Mouse (Mus musculus) neural tube, embryonic 15.5 days (tissue): ENCODE results near the gene Sec24d. TPM values are rescaled to one million over a fixed set of nuclear protein-coding genes. Genes with fewer than 3 reads are reported as not detected.
"Not testable (repeated sequence)": the region's sequence is repeated elsewhere in the genome, so short reads cannot be mapped to it uniquely, and the experiment has no call there.

Experiments
- ATAC-seq: fragments of 200-750 bp; cut with Nextera tagmentation; 2 replicates; pipeline ENCODE4 v1.8.0; 2017; ENCODE audit warnings: mild to moderate bottlenecking, moderate TSS enrichment, moderate library complexity; ENCODE audit not compliant: low FRiP score
- H3K27ac ChIP-seq: fragments of 300-500 bp; sonication (generic); replicated peaks from 2 replicates; pipeline ENCODE4 v1.5.1; 2015; ENCODE audit warnings: mild to moderate bottlenecking, inconsistent platforms
- H3K27me3 ChIP-seq: fragments of 300-500 bp; sonication (generic); replicated peaks from 2 replicates; pipeline ENCODE4 v1.6.1; 2015; ENCODE audit warnings: inconsistent platforms
- H3K36me3 ChIP-seq: fragments of 300-500 bp; sonication (generic); 2 replicates; pipeline ENCODE4 v1.6.1; 2015; ENCODE audit warnings: inconsistent platforms
- H3K4me1 ChIP-seq: fragments of 300-500 bp; sonication (generic); 2 replicates; pipeline ENCODE4 v1.6.1; 2015; ENCODE audit warnings: inconsistent platforms
- H3K4me2 ChIP-seq: fragments of 300-500 bp; sonication (generic); 2 replicates; pipeline ENCODE4 v1.6.1; 2015; ENCODE audit warnings: inconsistent platforms, mild to moderate bottlenecking, moderate library complexity
- H3K4me3 ChIP-seq: fragments of 300-500 bp; sonication (generic); replicated peaks from 2 replicates; pipeline ENCODE4 v1.5.1; 2015; ENCODE audit warnings: mild to moderate bottlenecking, inconsistent platforms
- H3K9ac ChIP-seq: fragments of 300-500 bp; sonication (generic); replicated peaks from 2 replicates; pipeline ENCODE4 v1.6.1; 2015; ENCODE audit warnings: mild to moderate bottlenecking, inconsistent platforms
- H3K9me3 ChIP-seq: fragments of 300-500 bp; sonication (generic); replicated peaks from 2 replicates; pipeline ENCODE4 v1.6.1; 2016; ENCODE audit warnings: inconsistent platforms
- WGBS: fragments of 180-500 bp; shearing (Covaris S2); methylation state at CpG from one replicate; pipeline ENCODE4 v1.1.7; 2015; ENCODE audit warnings: mixed read lengths; 5-methylcytosine and 5-hydroxymethylcytosine counted together
- polyA plus RNA-seq: library from polyadenylated mRNA; unstranded; fragments of >200 nt; fragmentation: Nextera tagmentation; extraction: Ambion mirVana; gene quantifications from 2 replicates; pipeline ENCODE4 v1.2.1, GENCODE M21; 2015

Sec24d gene
- polyA plus RNA-seq, 1 experiment from 2014 or later, result 18.3 TPM

DNA sequence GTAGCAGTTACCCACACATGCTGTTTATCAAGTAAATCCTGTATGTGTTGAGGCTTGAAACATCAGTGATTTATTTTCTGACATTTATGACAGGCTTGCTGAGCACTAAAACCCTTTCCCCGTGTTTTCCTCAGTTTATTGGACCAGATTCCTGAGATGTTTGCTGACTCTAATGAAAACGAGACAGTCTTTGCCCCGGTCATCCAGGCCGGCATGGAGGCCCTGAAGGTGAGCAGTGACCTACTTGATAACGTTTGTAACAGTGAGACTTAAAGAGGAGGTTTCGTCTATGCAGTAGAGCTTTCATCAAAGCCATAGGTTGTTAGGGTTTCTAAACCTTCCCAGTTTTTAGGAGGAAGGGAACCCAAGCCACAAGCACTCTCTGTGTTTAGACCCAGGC, 76.4 kb downstream of the Sec24d start:
- Histone ChIP-seq H3K4me1 (peaks cover 3% of the 10 kb centered on the region; the same call in 1 of the 2 replicates), H3K36me3 (no peaks in the 10 kb centered on the region), H3K9ac (no peak overlapping the region), H3K9me3 (no peaks in the 10 kb centered on the region), H3K4me2 (no peak overlapping the region), H3K27ac (no peak overlapping the region), H3K27me3 (no peaks in the 10 kb centered on the region), H3K4me3 (no peak overlapping the region)
- WGBS, result 39% methylated on average over 6 of the region's 6 CpGs
- no peak for ATAC-seq

DNA sequence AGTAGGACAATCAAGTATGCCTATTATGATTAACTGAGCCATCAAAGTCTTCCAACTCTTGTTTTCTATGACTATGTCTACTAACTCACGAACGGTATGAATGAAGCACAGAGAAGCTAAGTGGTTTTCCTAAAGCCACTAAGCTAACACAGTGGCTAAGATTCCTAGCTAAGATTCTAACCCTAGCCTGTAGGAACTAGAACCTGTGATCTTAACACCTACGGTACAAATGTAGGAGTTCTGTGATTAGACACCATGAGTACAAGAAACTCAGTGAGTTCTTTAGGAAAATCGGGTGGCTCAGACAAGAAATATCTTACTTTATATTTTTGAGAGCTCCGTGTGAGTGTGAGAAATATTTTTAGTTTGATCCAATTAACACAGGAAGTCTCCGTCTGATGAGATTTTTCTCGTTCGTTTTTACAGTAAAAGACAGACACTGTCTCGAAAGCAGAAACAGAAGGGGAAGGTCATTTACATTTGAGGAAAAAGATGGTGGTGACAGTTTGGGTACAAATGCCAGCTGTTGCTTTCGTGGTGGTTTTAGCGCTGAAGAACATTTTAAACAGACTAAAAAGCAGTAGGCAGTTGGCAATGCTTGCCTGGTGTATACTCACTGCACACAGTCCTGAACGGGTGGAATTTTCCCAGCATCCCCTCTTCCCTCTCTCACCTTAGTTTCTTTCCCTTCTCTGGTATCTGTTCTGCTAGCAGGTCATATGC, 81.0 kb downstream of the Sec24d start:
- no peak overlapping the region for H3K9ac ChIP-seq
- H3K4me3 ChIP-seq, result no peak overlapping the region
- WGBS, result 92% methylated on average over 12 of the region's 12 CpGs
- no peaks in the 10 kb centered on the region for H3K9me3 ChIP-seq
- no peaks in the 10 kb centered on the region for H3K27me3 ChIP-seq
- no peak overlapping the region for H3K4me2 ChIP-seq
- H3K36me3 ChIP-seq, result no peaks in the 10 kb centered on the region
- H3K27ac ChIP-seq, result no peak overlapping the region
- no peak for ATAC-seq
- no peaks in the 10 kb centered on the region for H3K4me1 ChIP-seq

DNA sequence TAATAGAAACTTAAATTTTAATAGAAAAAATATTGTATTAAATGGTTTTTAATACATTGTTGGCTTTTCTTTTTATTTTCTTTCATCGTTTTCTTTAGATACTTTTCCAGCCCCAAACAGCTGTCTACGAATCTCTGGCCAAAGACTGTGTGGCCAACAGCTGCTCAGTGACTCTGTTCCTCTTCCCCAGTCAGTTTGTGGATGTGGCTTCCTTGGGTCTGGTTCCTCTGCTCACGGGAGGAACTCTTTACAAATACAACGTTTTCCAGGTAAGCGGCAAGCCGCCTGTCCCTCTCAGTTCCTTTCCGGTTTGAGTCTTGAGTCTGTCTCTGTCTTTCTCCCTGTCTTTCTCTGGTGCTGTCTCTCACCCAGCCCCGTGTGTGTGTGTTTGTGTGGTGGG, 83.3 kb downstream of the Sec24d start:
- H3K4me2 ChIP-seq, result no peak overlapping the region
- WGBS, result 86% methylated on average over 8 of the region's 8 CpGs
- no peaks in the 10 kb centered on the region for H3K27me3 ChIP-seq
- H3K9me3 ChIP-seq, result no peaks in the 10 kb centered on the region
- no peak overlapping the region for H3K4me3 ChIP-seq
- no peaks in the 10 kb centered on the region for H3K36me3 ChIP-seq
- ATAC-seq, result no peak
- H3K27ac ChIP-seq, result no peak overlapping the region
- H3K9ac ChIP-seq, result no peak overlapping the region
- no peaks in the 10 kb centered on the region for H3K4me1 ChIP-seq

DNA sequence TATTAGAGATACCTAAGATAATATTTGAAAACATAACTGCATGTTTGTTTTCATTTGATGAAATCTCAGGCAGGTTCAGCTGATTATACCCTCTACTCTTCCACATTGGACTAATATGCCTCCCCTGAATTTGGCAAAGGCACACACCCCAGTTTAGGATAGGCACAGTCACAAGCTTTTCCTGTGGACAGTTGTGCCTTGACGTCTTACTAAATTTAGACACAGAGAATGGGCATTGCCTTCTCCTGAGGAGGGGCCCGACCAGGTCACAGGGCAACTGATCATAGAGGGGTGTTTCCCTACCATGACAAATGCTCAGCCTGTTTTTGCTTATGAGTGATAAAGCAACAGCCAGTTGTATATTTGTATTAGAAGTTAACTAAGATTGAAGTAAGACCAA, 84.3 kb downstream of the Sec24d start:
- no peaks in the 10 kb centered on the region for H3K27me3 ChIP-seq
- H3K4me2 ChIP-seq, result no peak overlapping the region
- H3K27ac ChIP-seq, result no peak overlapping the region
- 90% methylated on average over 2 of the region's 2 CpGs for WGBS
- no peak for ATAC-seq
- H3K36me3 ChIP-seq, result no peaks in the 10 kb centered on the region
- no peak overlapping the region for H3K9ac ChIP-seq
- H3K9me3 ChIP-seq, result no peaks in the 10 kb centered on the region
- H3K4me1 ChIP-seq, result no peaks in the 10 kb centered on the region
- no peak overlapping the region for H3K4me3 ChIP-seq

DNA sequence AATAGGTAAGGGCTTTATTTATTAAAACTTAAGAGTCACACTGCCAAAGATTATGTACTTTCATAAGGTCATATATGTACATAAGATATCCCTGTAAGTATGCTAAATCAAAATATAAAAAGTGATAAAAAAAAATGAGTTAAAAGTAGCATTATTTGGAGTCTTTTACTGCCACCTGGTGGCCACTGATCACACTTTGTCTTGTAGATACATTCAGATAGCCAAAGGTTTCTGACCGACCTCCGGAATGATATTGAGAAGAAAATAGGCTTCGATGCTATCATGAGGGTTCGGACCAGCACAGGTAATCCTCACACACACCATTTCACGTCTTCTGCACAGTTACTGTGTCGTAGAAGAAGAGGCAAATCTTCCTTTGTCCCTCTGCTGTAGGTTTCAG, 85.9 kb downstream of the Sec24d start:
- no peak overlapping the region for H3K27ac ChIP-seq
- no peak overlapping the region for H3K9ac ChIP-seq
- no peaks in the 10 kb centered on the region for H3K9me3 ChIP-seq
- H3K27me3 ChIP-seq, result no peaks in the 10 kb centered on the region
- 73% methylated on average over 6 of the region's 6 CpGs for WGBS
- no peaks in the 10 kb centered on the region for H3K4me1 ChIP-seq
- no peak overlapping the region for H3K4me3 ChIP-seq
- ATAC-seq, result no peak
- no peak overlapping the region for H3K4me2 ChIP-seq
- H3K36me3 ChIP-seq, result no peaks in the 10 kb centered on the region

DNA sequence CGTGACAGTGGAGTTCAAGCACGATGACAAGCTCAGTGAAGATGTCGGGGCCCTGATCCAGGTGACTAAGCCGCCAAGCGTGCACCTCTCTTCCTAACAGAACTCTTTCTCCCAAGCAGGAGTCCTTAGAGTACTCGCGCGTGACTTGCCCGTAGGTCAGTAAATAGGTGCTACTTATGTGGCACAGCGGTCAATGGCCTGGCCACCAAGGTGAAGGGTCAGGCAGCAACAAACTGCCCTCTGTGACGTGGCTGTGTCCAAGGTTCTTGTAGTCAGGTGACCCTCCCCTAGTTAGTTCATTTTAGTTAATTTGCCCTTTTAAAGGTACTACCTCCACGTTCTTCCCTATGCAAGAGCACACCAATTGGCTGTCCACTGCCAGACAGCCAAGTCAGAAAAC, 86.4 kb downstream of the Sec24d start:
- Histone ChIP-seq H3K4me1 (no peaks in the 10 kb centered on the region), H3K36me3 (no peaks in the 10 kb centered on the region), H3K4me3 (no peak overlapping the region), H3K9ac (no peak overlapping the region), H3K4me2 (no peak overlapping the region), H3K27me3 (no peaks in the 10 kb centered on the region), H3K27ac (no peak overlapping the region), H3K9me3 (no peaks in the 10 kb centered on the region)
- ATAC-seq, result 0 out of 2 replicates have a peak, but pooled peaks have one; percentile 21
- 91% methylated on average over 12 of the region's 12 CpGs for WGBS

DNA sequence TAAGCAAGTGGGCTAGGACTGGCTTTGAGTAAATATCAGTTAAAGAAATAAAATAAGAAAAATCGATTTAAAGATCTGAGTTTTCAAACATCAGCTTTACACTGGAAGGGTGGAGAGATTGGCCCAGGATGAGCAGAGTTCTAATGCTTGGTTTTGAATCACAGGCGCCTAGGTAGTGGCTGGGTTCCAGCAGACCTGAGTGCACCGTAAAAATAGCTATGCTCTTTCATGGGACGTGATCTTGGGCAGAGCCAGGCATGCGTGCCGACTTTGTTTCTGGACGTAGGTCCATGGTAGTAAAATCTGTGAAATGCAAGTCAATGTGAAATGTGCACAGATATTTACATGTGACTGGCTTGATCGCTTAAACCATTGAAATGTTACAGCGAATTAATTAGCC, 87.1 kb downstream of the Sec24d start:
- WGBS, result 89% methylated on average over 9 of the region's 9 CpGs
- no peaks in the 10 kb centered on the region for H3K36me3 ChIP-seq
- H3K9ac ChIP-seq, result no peak overlapping the region
- no peaks in the 10 kb centered on the region for H3K9me3 ChIP-seq
- no peak for ATAC-seq
- H3K4me1 ChIP-seq, result no peaks in the 10 kb centered on the region
- no peak overlapping the region for H3K4me3 ChIP-seq
- no peak overlapping the region for H3K4me2 ChIP-seq
- H3K27ac ChIP-seq, result no peak overlapping the region
- no peaks in the 10 kb centered on the region for H3K27me3 ChIP-seq

DNA sequence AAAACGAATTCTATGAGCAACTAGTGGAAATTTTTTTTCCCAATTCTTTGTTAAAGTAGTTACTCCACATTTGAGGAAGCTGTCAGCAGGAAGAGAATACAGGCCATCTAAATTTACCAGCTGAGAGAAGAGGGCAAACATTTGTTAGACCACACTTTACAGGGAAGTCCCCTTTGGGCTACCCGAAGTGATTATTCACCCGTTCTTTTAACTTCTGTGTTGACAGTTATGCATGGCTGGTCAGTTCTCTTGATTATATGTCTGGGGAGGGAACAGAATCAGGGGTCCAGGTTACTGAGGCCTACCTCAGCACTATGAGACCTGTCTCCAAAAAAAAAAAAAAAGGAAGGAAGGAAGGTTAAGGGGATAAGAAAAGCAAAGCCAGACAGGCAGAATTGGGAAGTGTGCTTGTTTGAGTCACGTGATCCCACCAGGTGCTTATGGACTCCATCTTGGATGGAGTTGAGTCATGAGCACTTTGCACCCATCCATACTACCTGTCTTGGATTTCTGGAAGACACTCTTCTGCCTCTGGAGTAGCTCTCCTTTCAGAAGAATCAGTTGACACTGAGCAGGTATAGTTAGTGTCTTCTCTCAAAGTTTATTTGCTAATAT, 89.2 kb downstream of the Sec24d start:
- no peaks in the 10 kb centered on the region for H3K36me3 ChIP-seq
- H3K9ac ChIP-seq, result no peak overlapping the region
- no peaks in the 10 kb centered on the region for H3K4me1 ChIP-seq
- H3K4me3 ChIP-seq, result no peak overlapping the region
- no peak for ATAC-seq
- 86% methylated on average over 4 of the region's 4 CpGs for WGBS
- H3K4me2 ChIP-seq, result no peak overlapping the region
- no peaks in the 10 kb centered on the region for H3K27me3 ChIP-seq
- H3K27ac ChIP-seq, result no peak overlapping the region
- H3K9me3 ChIP-seq, result no peaks in the 10 kb centered on the region

DNA sequence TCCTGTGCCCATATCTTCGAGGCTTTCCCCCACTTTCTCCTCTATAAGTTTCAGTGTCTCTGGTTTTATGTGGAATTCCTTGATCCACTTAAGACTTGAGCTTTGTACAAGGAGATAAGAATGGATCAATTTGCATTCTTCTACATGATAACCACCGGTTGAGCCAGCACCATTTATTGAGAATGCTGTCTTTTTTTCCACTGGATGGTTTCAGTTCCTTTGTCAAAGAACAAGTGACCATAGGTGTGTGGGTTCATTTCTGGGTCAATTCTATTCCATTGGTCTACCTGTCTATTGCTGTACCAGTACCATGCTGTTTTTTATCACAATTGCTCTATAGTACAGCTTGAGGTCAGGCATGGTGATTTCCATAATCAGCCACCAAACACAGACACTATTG, 99.6 kb downstream of the Sec24d start:
- 88% methylated on average over 2 of the region's 2 CpGs for WGBS
- not testable (repeated sequence) for H3K9me3 ChIP-seq, H3K27me3 ChIP-seq, H3K4me2 ChIP-seq, ATAC-seq, H3K9ac ChIP-seq, H3K4me3 ChIP-seq, H3K27ac ChIP-seq, H3K4me1 ChIP-seq
- peaks cover 34% of the 10 kb centered on the region for H3K36me3 ChIP-seq

DNA sequence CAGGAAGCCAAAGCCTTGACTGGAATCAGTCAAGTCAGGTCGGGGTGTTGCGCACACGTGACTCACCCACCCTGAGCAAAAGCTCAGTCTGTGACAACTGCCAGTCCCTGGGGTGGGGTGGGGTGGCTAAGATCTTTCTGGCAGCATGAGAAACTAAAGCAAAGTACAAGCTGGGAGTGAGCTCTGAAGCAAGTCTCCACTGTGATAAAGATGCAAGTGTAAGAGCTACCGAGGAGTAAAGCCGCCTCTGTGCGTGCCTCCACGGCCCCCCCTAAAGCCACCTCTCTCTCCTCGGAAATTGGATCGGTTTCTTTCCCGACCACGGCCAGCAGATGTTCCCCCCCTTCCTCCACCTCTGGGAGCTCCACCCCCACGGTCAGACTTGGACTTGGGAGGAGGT, 101.9 kb downstream of the Sec24d start:
- H3K27ac ChIP-seq, result no peak overlapping the region
- no peaks in the 10 kb centered on the region for H3K27me3 ChIP-seq
- H3K4me3 ChIP-seq, result no peak overlapping the region
- peaks cover 36% of the 10 kb centered on the region for H3K36me3 ChIP-seq
- 94% methylated on average over 12 of the region's 12 CpGs for WGBS
- H3K4me1 ChIP-seq, result no peaks in the 10 kb centered on the region
- H3K9ac ChIP-seq, result no peak overlapping the region
- no peak for ATAC-seq
- H3K4me2 ChIP-seq, result no peak overlapping the region
- no peaks in the 10 kb centered on the region for H3K9me3 ChIP-seq

DNA sequence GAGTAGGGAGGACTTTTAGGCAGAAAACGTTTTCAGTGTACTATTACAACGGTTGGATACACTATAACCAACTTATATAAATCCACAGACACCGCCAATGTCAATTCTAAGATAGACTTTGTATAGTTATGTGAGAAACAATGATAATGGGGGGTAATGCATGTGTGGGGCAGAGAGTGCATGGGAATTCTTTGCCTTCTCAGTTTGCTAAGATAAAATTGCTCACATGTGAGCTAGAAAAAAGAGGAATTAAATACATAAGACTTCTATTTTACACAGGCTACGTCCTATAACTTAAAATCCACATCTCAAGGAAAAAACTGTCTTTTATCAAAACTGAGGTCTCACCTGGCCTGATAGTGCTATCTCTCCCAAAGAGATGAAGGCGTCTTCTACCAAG, 103.7 kb downstream of the Sec24d start:
- no peak for ATAC-seq
- no peak overlapping the region for H3K9ac ChIP-seq
- no peak overlapping the region for H3K27ac ChIP-seq
- H3K4me1 ChIP-seq, result no peaks in the 10 kb centered on the region
- no peak overlapping the region for H3K4me2 ChIP-seq
- 96% methylated on average over 5 of the region's 5 CpGs for WGBS
- no peak overlapping the region for H3K4me3 ChIP-seq
- no peaks in the 10 kb centered on the region for H3K27me3 ChIP-seq
- peaks cover 46% of the 10 kb centered on the region for H3K36me3 ChIP-seq
- no peaks in the 10 kb centered on the region for H3K9me3 ChIP-seq

DNA sequence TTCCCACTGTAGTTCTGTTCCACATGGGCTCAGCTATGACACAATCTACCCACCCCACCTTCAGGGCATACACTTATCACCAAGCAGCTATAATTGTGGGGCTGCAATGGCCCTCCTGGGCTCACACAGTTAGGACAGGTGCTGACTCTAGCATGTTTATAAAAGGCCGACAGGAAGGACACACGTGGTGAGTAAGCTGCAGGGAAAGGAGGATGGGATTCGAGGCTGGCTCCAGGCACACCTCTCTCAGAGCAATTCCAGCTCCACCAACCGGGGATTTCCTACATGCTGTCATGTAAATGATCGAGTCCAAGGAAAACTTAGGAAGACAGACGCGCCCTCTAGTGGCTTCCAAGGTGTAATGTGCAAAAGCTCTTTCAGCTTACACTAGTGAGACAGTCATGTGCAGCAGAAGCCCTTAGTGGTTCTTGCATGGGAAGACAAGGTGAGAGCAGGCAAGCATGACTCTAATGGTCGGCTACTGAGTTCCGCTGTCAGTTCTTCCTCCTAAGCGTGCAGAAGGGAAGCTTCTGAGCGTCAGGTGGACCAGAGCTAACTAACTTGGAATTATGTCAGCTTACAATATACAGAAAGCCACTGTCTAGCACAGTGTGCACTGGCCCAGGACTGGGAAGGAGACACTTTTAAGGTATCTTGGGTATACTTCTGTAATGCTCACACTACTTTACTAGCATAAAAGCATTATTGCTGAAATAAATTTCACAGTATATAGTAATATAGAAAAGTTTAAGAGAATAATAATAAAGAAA, 104.7 kb downstream of the Sec24d start:
- WGBS, result 37% methylated on average over 11 of the region's 11 CpGs
- no peak overlapping the region for H3K27ac ChIP-seq
- H3K27me3 ChIP-seq, result no peaks in the 10 kb centered on the region
- peak; percentile 72 for ATAC-seq
- no peak overlapping the region for H3K4me3 ChIP-seq
- H3K9ac ChIP-seq, result no peak overlapping the region
- H3K4me1 ChIP-seq, result no peaks in the 10 kb centered on the region
- no peak overlapping the region for H3K4me2 ChIP-seq
- peaks cover 40% of the 10 kb centered on the region for H3K36me3 ChIP-seq
- H3K9me3 ChIP-seq, result no peaks in the 10 kb centered on the region
